Mouse (Mus musculus): ENCODE measurements around the gene 1600002K03Rik. TPM values are rescaled to one million over a fixed set of nuclear protein-coding genes. Genes with fewer than 3 reads are reported as not detected.
A peak's percentile ranks its signal among the peaks of the same experiment; 100 is the strongest.

The 1600002K03Rik gene
- total RNA-seq (2014; rRNA removed): 5.1 and 7.7 TPM in 2 replicates
- polyA plus RNA-seq (2012; rRNA removed): 10.0 and 10.4 TPM in 2 replicates

- TF ChIP-seq POLR2A (IDR thresholded peaks at IDR 0.05; ENCODE audit: extremely low read depth, insufficient read depth, low read length): 0 out of 2 replicates have a peak, but pooled peaks have one; percentile 31
- TF ChIP-seq CTCF (IDR thresholded peaks at IDR 0.05; ENCODE audit: low read depth, low read length): no peak
- H3K79me2 ChIP-seq (ENCODE audit: control insufficient read depth, insufficient read depth, low read length): peaks cover 6% of the 10 kb centered on the region; the same call in 1 of the 2 replicates
- 4% methylated on average over 35 of the region's 35 CpGs for WGBS
- peaks cover 8% of the 10 kb centered on the region for H3K4me1 ChIP-seq (ENCODE audit: control insufficient read depth, insufficient read depth, low read length)
- peak within 1 kb of the TSS; percentile 99 for H3K27ac ChIP-seq (replicated peaks; ENCODE audit: insufficient read depth, low read depth, low read length)
- peak; percentile 86 for DNase-seq (ENCODE audit: extremely low read depth, low read depth, low spot score)
- no peaks in the 10 kb centered on the region for H3K27me3 ChIP-seq (ENCODE audit: control insufficient read depth, insufficient read depth, low read length)
- peak within 1 kb of the TSS; percentile 94 for H3K9ac ChIP-seq (ENCODE audit: low read depth, low read length)
- peak within 1 kb of the TSS; percentile 91 for H3K4me3 ChIP-seq (ENCODE audit: insufficient read depth, low read depth, low read length)
- peaks cover 6% of the 10 kb centered on the region for H3K36me3 ChIP-seq (ENCODE audit: control insufficient read depth, insufficient read depth, low read length)
These were observed at the start of gene 1600002K03Rik for GRCm38 (mm10) chr10:80172527-80173292. 1600002K03Rik (plus strand) TSS chr10:80172944.

DNA sequence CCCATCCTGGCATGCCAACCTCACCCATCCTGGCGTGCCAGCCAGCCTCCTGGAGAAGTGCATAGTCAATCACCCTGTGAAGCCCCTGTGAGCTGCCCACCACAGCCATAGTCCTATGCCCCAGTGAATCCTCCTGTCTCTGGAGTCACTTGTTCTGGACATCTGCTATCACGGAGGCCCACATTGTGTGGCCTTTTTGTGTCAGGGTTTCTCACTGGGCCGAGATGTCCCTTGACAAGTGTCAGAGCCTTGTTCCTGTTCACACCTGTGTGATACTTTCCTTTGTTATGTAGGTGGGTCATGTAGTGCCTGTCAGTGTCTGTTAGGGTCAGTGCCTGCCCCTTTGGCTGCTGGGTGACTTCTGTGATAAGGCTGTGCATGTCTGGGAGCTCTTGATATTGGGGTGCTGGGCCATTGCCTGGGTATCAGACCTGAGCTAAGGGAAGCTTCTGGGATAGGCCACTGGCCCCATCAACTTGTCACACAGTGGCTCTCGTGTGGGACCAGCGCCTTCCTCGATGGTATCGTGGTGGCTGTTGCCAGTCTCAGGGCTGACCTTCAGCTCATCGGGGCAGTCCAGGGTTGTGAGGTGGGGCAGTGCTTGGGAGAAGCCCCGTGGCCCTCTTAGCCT is 48.7 kb upstream of the 1600002K03Rik start:
- H3K79me2 ChIP-seq (ENCODE audit: control insufficient read depth, insufficient read depth, low read length): peaks cover 43% of the 10 kb centered on the region
- TF ChIP-seq CTCF (IDR thresholded peaks at IDR 0.05; ENCODE audit: low read depth, low read length): no peak
- no peak for TF ChIP-seq POLR2A (IDR thresholded peaks at IDR 0.05; ENCODE audit: extremely low read depth, insufficient read depth, low read length)
- H3K27me3 ChIP-seq (ENCODE audit: control insufficient read depth, insufficient read depth, low read length): no peaks in the 10 kb centered on the region
- WGBS: 93% methylated on average over 9 of the region's 9 CpGs
- H3K9ac ChIP-seq (ENCODE audit: low read depth, low read length): no peak overlapping the region
- peaks cover 5% of the 10 kb centered on the region; the same call in 1 of the 2 replicates for H3K36me3 ChIP-seq (ENCODE audit: control insufficient read depth, insufficient read depth, low read length)
- no peak for DNase-seq (ENCODE audit: extremely low read depth, low read depth, low spot score)
- no peak overlapping the region for H3K27ac ChIP-seq (replicated peaks; ENCODE audit: insufficient read depth, low read depth, low read length)
- H3K4me3 ChIP-seq (ENCODE audit: insufficient read depth, low read depth, low read length): no peak overlapping the region
- peaks cover 8% of the 10 kb centered on the region for H3K4me1 ChIP-seq (ENCODE audit: control insufficient read depth, insufficient read depth, low read length)

GRCm38 (mm10) chr10:80127920-80128319 is 44.8 kb upstream of the 1600002K03Rik start:
- Histone ChIP-seq H3K36me3 (ENCODE audit: control insufficient read depth, insufficient read depth, low read length) (peaks cover 5% of the 10 kb centered on the region; the same call in 1 of the 2 replicates), H3K9ac (ENCODE audit: low read depth, low read length) (no peak overlapping the region), H3K4me1 (ENCODE audit: control insufficient read depth, insufficient read depth, low read length) (peaks cover 23% of the 10 kb centered on the region), H3K27ac (replicated peaks; ENCODE audit: insufficient read depth, low read depth, low read length) (no peak overlapping the region), H3K27me3 (ENCODE audit: control insufficient read depth, insufficient read depth, low read length) (no peaks in the 10 kb centered on the region), H3K4me3 (ENCODE audit: insufficient read depth, low read depth, low read length) (no peak overlapping the region), H3K79me2 (ENCODE audit: control insufficient read depth, insufficient read depth, low read length) (peaks cover 27% of the 10 kb centered on the region)
- TF ChIP-seq CTCF (IDR thresholded peaks at IDR 0.05; ENCODE audit: low read depth, low read length) (no peak), POLR2A (IDR thresholded peaks at IDR 0.05; ENCODE audit: extremely low read depth, insufficient read depth, low read length) (no peak)
- DNase-seq (ENCODE audit: extremely low read depth, low read depth, low spot score): no peak
- WGBS: 94% methylated on average over 8 of the region's 8 CpGs

- H3K36me3 ChIP-seq (ENCODE audit: control insufficient read depth, insufficient read depth, low read length): peaks cover 5% of the 10 kb centered on the region; the same call in 1 of the 2 replicates
- peaks cover 23% of the 10 kb centered on the region for H3K4me1 ChIP-seq (ENCODE audit: control insufficient read depth, insufficient read depth, low read length)
- peak overlapping the region; percentile 84 for H3K27ac ChIP-seq (replicated peaks; ENCODE audit: insufficient read depth, low read depth, low read length)
These were observed 42.9 kb upstream of the 1600002K03Rik start for GRCm38 (mm10) chr10:80129846-80130245.

GRCm38 (mm10) chr10:80130403-80131031 is 42.2 kb upstream of the 1600002K03Rik start:
- Histone ChIP-seq H3K36me3 (ENCODE audit: control insufficient read depth, insufficient read depth, low read length) (peaks cover 5% of the 10 kb centered on the region; the same call in 1 of the 2 replicates), H3K79me2 (ENCODE audit: control insufficient read depth, insufficient read depth, low read length) (peaks cover 7% of the 10 kb centered on the region), H3K27me3 (ENCODE audit: control insufficient read depth, insufficient read depth, low read length) (no peaks in the 10 kb centered on the region), H3K4me1 (ENCODE audit: control insufficient read depth, insufficient read depth, low read length) (peaks cover 23% of the 10 kb centered on the region), H3K4me3 (ENCODE audit: insufficient read depth, low read depth, low read length) (peak overlapping the region; percentile 8; the same call in 1 of the 2 replicates), H3K9ac (ENCODE audit: low read depth, low read length) (peak overlapping the region; percentile 45), H3K27ac (replicated peaks; ENCODE audit: insufficient read depth, low read depth, low read length) (peak overlapping the region; percentile 84)
- WGBS: 29% methylated on average over 18 of the region's 18 CpGs
- peak; percentile 95 for DNase-seq (ENCODE audit: extremely low read depth, low read depth, low spot score)
- TF ChIP-seq CTCF (IDR thresholded peaks at IDR 0.05; ENCODE audit: low read depth, low read length): peak; percentile 29; the same call in 1 of the 2 replicates
- TF ChIP-seq POLR2A (IDR thresholded peaks at IDR 0.05; ENCODE audit: extremely low read depth, insufficient read depth, low read length): 0 out of 2 replicates have a peak, but pooled peaks have one; percentile 19

More at GRCm38 (mm10) chr10:80129846-80130245, 42.9 kb upstream of the 1600002K03Rik start:
- TF ChIP-seq CTCF (IDR thresholded peaks at IDR 0.05; ENCODE audit: low read depth, low read length): no peak
- no peak for TF ChIP-seq POLR2A (IDR thresholded peaks at IDR 0.05; ENCODE audit: extremely low read depth, insufficient read depth, low read length)
- peaks cover 12% of the 10 kb centered on the region for H3K79me2 ChIP-seq (ENCODE audit: control insufficient read depth, insufficient read depth, low read length)
- no peaks in the 10 kb centered on the region for H3K27me3 ChIP-seq (ENCODE audit: control insufficient read depth, insufficient read depth, low read length)
- DNase-seq (ENCODE audit: extremely low read depth, low read depth, low spot score): peak; percentile 90
- H3K4me3 ChIP-seq (ENCODE audit: insufficient read depth, low read depth, low read length): peak overlapping the region; percentile 8; the same call in 1 of the 2 replicates
- peak overlapping the region; percentile 45 for H3K9ac ChIP-seq (ENCODE audit: low read depth, low read length)
- 30% methylated on average over 9 of the region's 9 CpGs for WGBS

Data from liver, adult 2 months (tissue).